Mouse (Mus musculus): ENCODE measurements around the gene Pdlim5. TPM values are rescaled to one million over a fixed set of nuclear protein-coding genes. Genes with fewer than 3 reads are reported as not detected.

The Pdlim5 gene
- polyA plus RNA-seq, 1 experiment from 2014 or later, result 241 TPM

DNA sequence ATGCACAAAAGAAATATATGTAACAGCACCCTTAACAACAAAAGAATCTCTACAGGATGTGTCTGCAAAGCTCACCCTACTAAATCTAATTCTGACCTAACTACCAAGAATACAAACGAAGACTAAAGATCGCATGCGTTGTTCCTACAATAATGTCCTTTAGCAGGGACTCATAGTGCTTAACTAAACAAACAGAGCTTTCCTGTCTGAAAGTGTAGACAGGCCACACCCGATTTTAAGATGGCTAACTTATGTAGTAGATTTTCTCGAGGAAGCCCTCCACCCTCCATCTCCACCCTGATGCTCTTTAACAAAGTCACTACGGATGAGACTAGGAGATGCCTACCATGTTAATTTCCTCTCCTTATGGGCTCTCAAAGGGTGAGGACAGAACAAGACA, 71.9 kb downstream of the Pdlim5 start:
- no peak overlapping the region for H3K4me3 ChIP-seq (ENCODE audit: control insufficient read depth in 1 of 2, insufficient read depth in 1 of 2, low read depth in 1 of 2, low read length in 2 of 2)
- H3K4me1 ChIP-seq (ENCODE audit: control insufficient read depth in 2 of 2, insufficient read depth in 2 of 2, low read length in 2 of 2), result peaks cover 2 to 12% of the 10 kb centered on the region in 2 experiments
- no peaks in the 10 kb centered on the region for H3K36me3 ChIP-seq (ENCODE audit: control insufficient read depth, insufficient read depth, low read length)
- WGBS, result 53% methylated on average over 6 of the region's 6 CpGs
- H3K27me3 ChIP-seq (ENCODE audit: control insufficient read depth, insufficient read depth, low read length), result no peaks in the 10 kb centered on the region
- no peak overlapping the region for H3K27ac ChIP-seq (replicated peaks in 1 of 2; ENCODE audit: control insufficient read depth in 1 of 2, insufficient read depth in 1 of 2, low read depth in 2 of 2, low read length in 2 of 2)
- H3K9me3 ChIP-seq (ENCODE audit: control insufficient read depth, low read length), result no peaks in the 10 kb centered on the region
- H3K4me2 ChIP-seq (ENCODE audit: low read length), result no peak overlapping the region
- no peak for ATAC-seq (ENCODE audit: insufficient number of reproducible peaks, insufficient read depth, low FRiP score, low read depth)
- no peak overlapping the region for H3K9ac ChIP-seq (ENCODE audit: low read length)

DNA sequence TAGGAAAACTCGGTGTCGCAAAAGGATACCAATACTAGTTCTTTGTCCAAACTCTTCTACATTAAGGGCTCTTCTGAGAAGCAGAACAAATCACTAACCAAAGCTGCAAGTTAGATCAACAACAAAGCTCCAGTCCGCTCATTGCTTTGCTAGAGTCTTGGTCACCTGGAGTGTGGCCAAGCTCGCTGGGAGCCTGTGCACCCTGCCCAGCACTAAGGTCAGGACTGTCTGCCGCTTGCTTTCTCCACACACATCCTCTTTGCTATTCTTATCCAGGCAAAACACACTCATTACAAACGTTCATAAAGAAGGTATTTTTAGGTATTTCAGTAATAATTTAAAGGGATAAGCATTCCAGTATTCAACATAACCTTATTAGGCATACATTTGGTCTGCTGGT, 73.6 kb downstream of the Pdlim5 start:
- Histone ChIP-seq H3K4me2 (ENCODE audit: low read length) (0 out of 2 replicates have a peak overlapping the region, but pooled peaks have one; percentile 5), H3K9ac (ENCODE audit: low read length) (no peak overlapping the region)

GRCm38 (mm10) chr3:142318147-142318546, 77.3 kb downstream of the Pdlim5 start:
- WGBS, result 0% methylated on average over 2 of the region's 2 CpGs
- Histone ChIP-seq H3K36me3 (ENCODE audit: control insufficient read depth, insufficient read depth, low read length) (0 out of 2 replicates have a peak, but pooled peaks cover 5% of the 10 kb centered on the region), H3K27ac (replicated peaks in 1 of 2; ENCODE audit: control insufficient read depth in 1 of 2, insufficient read depth in 1 of 2, low read depth in 2 of 2, low read length in 2 of 2) (peak overlapping the region in 1 of 2 experiments; percentile 80; a peak in 2 of 4 replicates)

More for the DNA sequence above, 73.6 kb downstream of the Pdlim5 start:
- peaks cover 2 to 19% of the 10 kb centered on the region in 2 experiments for H3K4me1 ChIP-seq (ENCODE audit: control insufficient read depth in 2 of 2, insufficient read depth in 2 of 2, low read length in 2 of 2)
- ATAC-seq (ENCODE audit: insufficient number of reproducible peaks, insufficient read depth, low FRiP score, low read depth), result peak; percentile 49; the same call in 1 of the 2 replicates
- no peaks in the 10 kb centered on the region for H3K27me3 ChIP-seq (ENCODE audit: control insufficient read depth, insufficient read depth, low read length)
- H3K4me3 ChIP-seq (ENCODE audit: control insufficient read depth in 1 of 2, insufficient read depth in 1 of 2, low read depth in 1 of 2, low read length in 2 of 2), result no peak overlapping the region
- no peaks in the 10 kb centered on the region for H3K36me3 ChIP-seq (ENCODE audit: control insufficient read depth, insufficient read depth, low read length)
- 30% methylated on average over 6 of the region's 6 CpGs for WGBS
- H3K9me3 ChIP-seq (ENCODE audit: control insufficient read depth, low read length), result no peaks in the 10 kb centered on the region
- H3K27ac ChIP-seq (replicated peaks in 1 of 2; ENCODE audit: control insufficient read depth in 1 of 2, insufficient read depth in 1 of 2, low read depth in 2 of 2, low read length in 2 of 2), result peak overlapping the region; percentile 34 to 53; a peak in 3 of 4 replicates

DNA sequence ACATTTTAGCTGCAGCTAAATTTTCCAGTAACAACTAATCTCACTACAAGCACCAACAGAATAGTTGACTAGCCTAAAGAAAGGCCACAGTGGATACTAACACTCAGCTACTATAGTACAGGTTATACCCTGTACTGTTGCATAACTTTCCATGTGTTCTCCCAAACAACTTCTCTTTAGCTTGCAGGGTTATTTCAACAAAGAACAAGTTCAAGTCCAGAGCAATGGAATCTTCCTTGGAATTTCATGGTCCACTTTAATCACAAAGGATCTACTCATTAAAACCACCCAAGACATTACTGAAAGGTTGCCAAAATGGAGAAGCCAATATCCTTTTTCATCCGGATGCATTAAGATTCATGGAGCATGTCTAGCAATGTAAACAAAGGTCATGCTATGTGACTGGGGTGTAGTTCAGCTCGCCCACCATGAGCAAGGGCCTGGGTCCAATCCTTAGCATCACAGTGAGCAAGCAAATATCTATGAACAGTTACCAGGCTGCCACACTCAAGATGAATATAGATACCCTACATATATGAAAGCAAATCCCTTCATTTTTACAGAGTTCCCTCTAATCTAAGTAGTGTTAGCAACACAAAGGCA, 79.3 kb downstream of the Pdlim5 start:
- no peaks in the 10 kb centered on the region for H3K27me3 ChIP-seq (ENCODE audit: control insufficient read depth, insufficient read depth, low read length)
- H3K4me3 ChIP-seq (ENCODE audit: control insufficient read depth in 1 of 2, insufficient read depth in 1 of 2, low read depth in 1 of 2, low read length in 2 of 2), result no peak overlapping the region
- H3K9me3 ChIP-seq (ENCODE audit: control insufficient read depth, low read length), result no peaks in the 10 kb centered on the region
- H3K9ac ChIP-seq (ENCODE audit: low read length), result no peak overlapping the region
- no peak for ATAC-seq (ENCODE audit: insufficient number of reproducible peaks, insufficient read depth, low FRiP score, low read depth)
- peak overlapping the region in 1 of 2 experiments; percentile 38; a peak in 1 of 4 replicates for H3K27ac ChIP-seq (replicated peaks in 1 of 2; ENCODE audit: control insufficient read depth in 1 of 2, insufficient read depth in 1 of 2, low read depth in 2 of 2, low read length in 2 of 2)
- peaks cover 4 to 33% of the 10 kb centered on the region in 2 experiments for H3K4me1 ChIP-seq (ENCODE audit: control insufficient read depth in 2 of 2, insufficient read depth in 2 of 2, low read length in 2 of 2)
- H3K4me2 ChIP-seq (ENCODE audit: low read length), result no peak overlapping the region
- peaks cover 15% of the 10 kb centered on the region; the same call in 1 of the 2 replicates for H3K36me3 ChIP-seq (ENCODE audit: control insufficient read depth, insufficient read depth, low read length)
- 84% methylated on average over 2 of the region's 2 CpGs for WGBS

More at GRCm38 (mm10) chr3:142318147-142318546, 77.3 kb downstream of the Pdlim5 start:
- ATAC-seq (ENCODE audit: insufficient number of reproducible peaks, insufficient read depth, low FRiP score, low read depth), result peak; percentile 94
- Histone ChIP-seq H3K4me3 (ENCODE audit: control insufficient read depth in 1 of 2, insufficient read depth in 1 of 2, low read depth in 1 of 2, low read length in 2 of 2) (no peak overlapping the region), H3K9me3 (ENCODE audit: control insufficient read depth, low read length) (no peaks in the 10 kb centered on the region), H3K4me1 (ENCODE audit: control insufficient read depth in 2 of 2, insufficient read depth in 2 of 2, low read length in 2 of 2) (peaks cover 4 to 34% of the 10 kb centered on the region in 2 experiments), H3K9ac (ENCODE audit: low read length) (no peak overlapping the region), H3K4me2 (ENCODE audit: low read length) (no peak overlapping the region), H3K27me3 (ENCODE audit: control insufficient read depth, insufficient read depth, low read length) (no peaks in the 10 kb centered on the region)

- Histone ChIP-seq H3K36me3 (ENCODE audit: control insufficient read depth, insufficient read depth, low read length) (peaks cover 26% of the 10 kb centered on the region), H3K27me3 (ENCODE audit: control insufficient read depth, insufficient read depth, low read length) (no peaks in the 10 kb centered on the region), H3K4me3 (ENCODE audit: control insufficient read depth in 1 of 2, insufficient read depth in 1 of 2, low read depth in 1 of 2, low read length in 2 of 2) (no peak overlapping the region), H3K4me2 (ENCODE audit: low read length) (no peak overlapping the region), H3K27ac (replicated peaks in 1 of 2; ENCODE audit: control insufficient read depth in 1 of 2, insufficient read depth in 1 of 2, low read depth in 2 of 2, low read length in 2 of 2) (no peak overlapping the region), H3K9me3 (ENCODE audit: control insufficient read depth, low read length) (no peaks in the 10 kb centered on the region), H3K9ac (ENCODE audit: low read length) (no peak overlapping the region), H3K4me1 (ENCODE audit: control insufficient read depth in 2 of 2, insufficient read depth in 2 of 2, low read length in 2 of 2) (peaks cover 8 to 32% of the 10 kb centered on the region in 2 experiments)
- WGBS, result 50% methylated on average over 2 of the region's 2 CpGs
- ATAC-seq (ENCODE audit: insufficient number of reproducible peaks, insufficient read depth, low FRiP score, low read depth), result no peak
Measured at GRCm38 (mm10) chr3:142311075-142311474, 84.4 kb downstream of the Pdlim5 start.

DNA sequence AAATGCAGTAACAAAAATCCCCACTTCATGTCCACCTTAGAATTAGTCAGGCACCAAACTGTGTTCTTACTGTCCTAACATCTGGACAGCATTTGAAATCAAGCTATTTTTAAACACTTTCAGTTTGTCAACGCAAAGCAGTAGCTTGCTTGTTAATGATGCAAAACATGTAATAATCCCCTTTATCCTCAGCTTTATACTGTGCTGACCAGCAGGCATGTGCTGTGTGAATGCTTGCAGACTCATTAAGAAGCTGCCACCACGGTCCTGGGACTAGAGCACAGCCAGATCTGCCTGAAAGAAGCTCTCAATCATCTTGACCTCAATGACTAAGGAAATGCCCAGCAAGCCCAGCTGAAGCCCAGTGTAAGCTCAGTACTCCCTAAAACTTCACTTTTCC, 85.0 kb downstream of the Pdlim5 start:
- Histone ChIP-seq H3K4me3 (ENCODE audit: control insufficient read depth in 1 of 2, insufficient read depth in 1 of 2, low read depth in 1 of 2, low read length in 2 of 2) (no peak overlapping the region), H3K4me2 (ENCODE audit: low read length) (peak overlapping the region; percentile 21; the same call in 1 of the 2 replicates)

GRCm38 (mm10) chr3:142295287-142295676, 100.2 kb downstream of the Pdlim5 start:
- no peak overlapping the region for H3K4me3 ChIP-seq (ENCODE audit: control insufficient read depth in 1 of 2, insufficient read depth in 1 of 2, low read depth in 1 of 2, low read length in 2 of 2)
- H3K4me2 ChIP-seq (ENCODE audit: low read length), result no peak overlapping the region
- H3K9me3 ChIP-seq (ENCODE audit: control insufficient read depth, low read length), result no peaks in the 10 kb centered on the region
- WGBS, result 79% methylated on average over 7 of the region's 7 CpGs
- peaks cover 33% of the 10 kb centered on the region for H3K36me3 ChIP-seq (ENCODE audit: control insufficient read depth, insufficient read depth, low read length)
- ATAC-seq (ENCODE audit: insufficient number of reproducible peaks, insufficient read depth, low FRiP score, low read depth), result no peak
- no peak overlapping the region for H3K9ac ChIP-seq (ENCODE audit: low read length)
- H3K27me3 ChIP-seq (ENCODE audit: control insufficient read depth, insufficient read depth, low read length), result no peaks in the 10 kb centered on the region
- H3K4me1 ChIP-seq (ENCODE audit: control insufficient read depth in 2 of 2, insufficient read depth in 2 of 2, low read length in 2 of 2), result no peaks in the 10 kb centered on the region
- no peak overlapping the region; a peak in 1 of 4 replicates for H3K27ac ChIP-seq (replicated peaks in 1 of 2; ENCODE audit: control insufficient read depth in 1 of 2, insufficient read depth in 1 of 2, low read depth in 2 of 2, low read length in 2 of 2)

More for the DNA sequence above, 85.0 kb downstream of the Pdlim5 start:
- 30% methylated on average over 2 of the region's 2 CpGs for WGBS
- H3K4me1 ChIP-seq (ENCODE audit: control insufficient read depth in 2 of 2, insufficient read depth in 2 of 2, low read length in 2 of 2), result peaks cover 8 to 30% of the 10 kb centered on the region in 2 experiments
- peak overlapping the region; percentile 8 to 47; a peak in 2 of 4 replicates for H3K27ac ChIP-seq (replicated peaks in 1 of 2; ENCODE audit: control insufficient read depth in 1 of 2, insufficient read depth in 1 of 2, low read depth in 2 of 2, low read length in 2 of 2)
- H3K9me3 ChIP-seq (ENCODE audit: control insufficient read depth, low read length), result no peaks in the 10 kb centered on the region
- no peaks in the 10 kb centered on the region for H3K27me3 ChIP-seq (ENCODE audit: control insufficient read depth, insufficient read depth, low read length)
- ATAC-seq (ENCODE audit: insufficient number of reproducible peaks, insufficient read depth, low FRiP score, low read depth), result no peak
- no peak overlapping the region for H3K9ac ChIP-seq (ENCODE audit: low read length)
- peaks cover 26% of the 10 kb centered on the region for H3K36me3 ChIP-seq (ENCODE audit: control insufficient read depth, insufficient read depth, low read length)
